Mouse (Mus musculus) lung, embryonic 14.5 days (tissue): ENCODE results near the gene Selenof. TPM values are rescaled to one million over a fixed set of nuclear protein-coding genes. Genes with fewer than 3 reads are reported as not detected.
A peak's percentile ranks its signal among the peaks of the same experiment; 100 is the strongest.

Experiments
- ATAC-seq: fragments of 200-750 bp; cut with Nextera tagmentation; 2 replicates; pipeline ENCODE4 v1.8.0; 2017; ENCODE audit warnings: mild to moderate bottlenecking, moderate TSS enrichment, moderate library complexity; ENCODE audit not compliant: insufficient read depth
- DNase-seq: peaks from one replicate; pipeline ENCODE4 v3.0.0-alpha.2; 2015
- H3K27ac ChIP-seq: fragments of 300-500 bp; sonication (generic); 2 replicates; pipeline ENCODE4 v1.5.1; 2014; ENCODE audit warnings: low read depth, mild to moderate bottlenecking, moderate library complexity
- H3K27me3 ChIP-seq: fragments of 300-500 bp; sonication (generic); 2 replicates; pipeline ENCODE4 v1.6.1; 2014; ENCODE audit warnings: low read length, control low read depth; ENCODE audit not compliant: insufficient read depth
- H3K36me3 ChIP-seq: fragments of 300-500 bp; sonication (generic); 2 replicates; pipeline ENCODE4 v1.6.1; 2014; ENCODE audit warnings: control low read depth; ENCODE audit not compliant: insufficient read depth
- H3K4me1 ChIP-seq: fragments of 300-500 bp; sonication (generic); 2 replicates; pipeline ENCODE4 v1.6.1; 2014; ENCODE audit warnings: antibody characterized with exemption, control low read depth; ENCODE audit not compliant: insufficient read depth
- H3K4me2 ChIP-seq: fragments of 300-500 bp; sonication (generic); 2 replicates; pipeline ENCODE4 v1.6.1; 2014; ENCODE audit warnings: mild to moderate bottlenecking
- H3K4me3 ChIP-seq: fragments of 300-500 bp; sonication (generic); 2 replicates; pipeline ENCODE4 v1.5.1; 2014; ENCODE audit warnings: low read depth, low read length
- H3K9ac ChIP-seq: fragments of 300-500 bp; sonication (generic); 2 replicates; pipeline ENCODE4 v1.6.1; 2014
- H3K9me3 ChIP-seq: fragments of 300-500 bp; sonication (generic); 2 replicates; pipeline ENCODE4 v1.6.1; 2016; ENCODE audit warnings: low read depth, low read length, control low read depth
- CTCF ChIP-seq: IDR thresholded peaks from 2 replicates; pipeline ENCODE4 v1.5.1; 2016; ENCODE audit warnings: antibody characterized with exemption, low read depth
- WGBS: fragments of 180-500 bp; shearing (Covaris S2); extraction: QIAGEN DNeasy Blood & Tissue Kit; methylation state at CpG from one replicate; pipeline ENCODE4 v1.1.7; 2014; 5-methylcytosine and 5-hydroxymethylcytosine counted together
- polyA plus RNA-seq: library from polyadenylated mRNA; unstranded; fragments of >200 nt; fragmentation: Nextera tagmentation; extraction: Ambion mirVana; gene quantifications from 2 replicates; pipeline ENCODE4 v1.2.1, GENCODE M21; 2014

The Selenof gene
- 497 and 531 TPM in 2 replicates for polyA plus RNA-seq

GRCm38 (mm10) chr3:144570047-144570815 is at the start of gene Selenof, which contains the start of gene Hs2st1:
Gene Selenof (plus strand): TSS chr3:144570304.
Gene Hs2st1 (minus strand): TSS chr3:144570181.
- peak within 1 kb of the TSS; percentile 92 for H3K9ac ChIP-seq
- H3K36me3 ChIP-seq: peaks cover 19% of the 10 kb centered on the region; the same call in 1 of the 2 replicates
- no peaks in the 10 kb centered on the region for H3K27me3 ChIP-seq
- DNase-seq: peak; percentile 100
- WGBS: under 1% methylated on average over 68 of the region's 69 CpGs
- TF ChIP-seq CTCF: no peak
- peak within 1 kb of the TSS; percentile 97 for H3K4me2 ChIP-seq
- H3K27ac ChIP-seq: peak within 1 kb of the TSS; percentile 89
- H3K9me3 ChIP-seq: no peaks in the 10 kb centered on the region
- peak; percentile 98 for ATAC-seq
- peak within 1 kb of the TSS; percentile 85 for H3K4me3 ChIP-seq
- no peaks in the 10 kb centered on the region; the same call in 1 of the 2 replicates for H3K4me1 ChIP-seq

DNA sequence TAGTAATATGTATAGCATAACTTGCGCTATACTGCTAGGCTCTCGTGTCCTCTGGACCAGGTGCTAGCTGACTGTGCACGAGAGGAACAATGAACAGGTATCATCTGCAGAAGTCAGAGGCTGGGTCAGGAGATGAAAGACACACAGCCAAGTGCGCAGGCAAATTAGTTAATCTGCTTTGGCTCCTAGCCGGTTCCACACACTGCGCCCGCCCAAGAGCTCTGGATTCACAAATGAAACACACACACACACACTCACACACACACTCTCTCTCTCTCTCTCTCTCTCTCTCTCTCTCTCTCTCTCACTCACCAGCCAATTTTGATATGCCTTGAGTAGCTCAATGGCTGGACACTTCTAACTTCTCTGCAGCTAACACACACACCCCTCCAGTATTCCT is 42.2 kb upstream of the Selenof start:
- no peaks in the 10 kb centered on the region for H3K9me3 ChIP-seq
- DNase-seq: no peak
- 86% methylated on average over 7 of the region's 7 CpGs for WGBS
- no peak for ATAC-seq
- TF ChIP-seq CTCF: no peak
- no peaks in the 10 kb centered on the region for H3K4me1 ChIP-seq
- no peak overlapping the region for H3K9ac ChIP-seq
- H3K27me3 ChIP-seq: no peaks in the 10 kb centered on the region
- H3K36me3 ChIP-seq: no peaks in the 10 kb centered on the region
- H3K27ac ChIP-seq: no peak overlapping the region
- no peak overlapping the region for H3K4me2 ChIP-seq
- no peak overlapping the region for H3K4me3 ChIP-seq

DNA sequence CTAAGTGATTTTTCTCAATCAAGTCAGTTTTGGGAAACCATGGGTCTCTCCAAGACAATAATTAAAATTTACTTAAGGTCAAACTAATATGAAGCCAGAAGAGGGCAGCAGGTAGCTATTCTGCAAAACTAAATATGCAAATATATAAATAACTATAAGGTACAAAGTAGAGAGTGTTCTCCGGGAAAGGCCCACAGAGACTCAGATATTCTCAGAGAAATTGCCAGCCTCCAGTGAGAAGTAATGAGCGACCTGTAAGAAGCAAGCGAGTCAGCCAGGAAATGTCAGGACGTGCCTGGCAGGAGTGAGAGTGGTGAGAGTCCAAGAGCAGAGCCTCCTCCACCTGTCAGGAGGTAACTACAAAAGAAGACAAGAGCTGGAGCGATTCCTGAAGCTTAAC is 39.1 kb upstream of the Selenof start:
- TF ChIP-seq CTCF: peak; percentile 38; the same call in 1 of the 2 replicates
- no peak overlapping the region for H3K4me3 ChIP-seq
- H3K4me2 ChIP-seq: no peak overlapping the region
- WGBS: 38% methylated on average over 5 of the region's 5 CpGs
- DNase-seq (peak; percentile 76), ATAC-seq (peak; percentile 38; the same call in 1 of the 2 replicates)
- H3K4me1 ChIP-seq: no peaks in the 10 kb centered on the region
- no peaks in the 10 kb centered on the region for H3K36me3 ChIP-seq
- H3K9me3 ChIP-seq: no peaks in the 10 kb centered on the region
- H3K27me3 ChIP-seq: no peaks in the 10 kb centered on the region
- no peak overlapping the region for H3K27ac ChIP-seq
- H3K9ac ChIP-seq: no peak overlapping the region

GRCm38 (mm10) chr3:144535056-144535455 is 35.0 kb upstream of the Selenof start:
- Histone ChIP-seq H3K4me1 (peaks cover 6% of the 10 kb centered on the region; the same call in 1 of the 2 replicates), H3K9ac (no peak overlapping the region), H3K27ac (no peak overlapping the region), H3K4me2 (no peak overlapping the region), H3K36me3 (no peaks in the 10 kb centered on the region), H3K4me3 (no peak overlapping the region), H3K9me3 (no peaks in the 10 kb centered on the region), H3K27me3 (no peaks in the 10 kb centered on the region)
- 89% methylated on average over 4 of the region's 4 CpGs for WGBS
- DNase-seq: no peak
- TF ChIP-seq CTCF: no peak
- no peak for ATAC-seq

DNA sequence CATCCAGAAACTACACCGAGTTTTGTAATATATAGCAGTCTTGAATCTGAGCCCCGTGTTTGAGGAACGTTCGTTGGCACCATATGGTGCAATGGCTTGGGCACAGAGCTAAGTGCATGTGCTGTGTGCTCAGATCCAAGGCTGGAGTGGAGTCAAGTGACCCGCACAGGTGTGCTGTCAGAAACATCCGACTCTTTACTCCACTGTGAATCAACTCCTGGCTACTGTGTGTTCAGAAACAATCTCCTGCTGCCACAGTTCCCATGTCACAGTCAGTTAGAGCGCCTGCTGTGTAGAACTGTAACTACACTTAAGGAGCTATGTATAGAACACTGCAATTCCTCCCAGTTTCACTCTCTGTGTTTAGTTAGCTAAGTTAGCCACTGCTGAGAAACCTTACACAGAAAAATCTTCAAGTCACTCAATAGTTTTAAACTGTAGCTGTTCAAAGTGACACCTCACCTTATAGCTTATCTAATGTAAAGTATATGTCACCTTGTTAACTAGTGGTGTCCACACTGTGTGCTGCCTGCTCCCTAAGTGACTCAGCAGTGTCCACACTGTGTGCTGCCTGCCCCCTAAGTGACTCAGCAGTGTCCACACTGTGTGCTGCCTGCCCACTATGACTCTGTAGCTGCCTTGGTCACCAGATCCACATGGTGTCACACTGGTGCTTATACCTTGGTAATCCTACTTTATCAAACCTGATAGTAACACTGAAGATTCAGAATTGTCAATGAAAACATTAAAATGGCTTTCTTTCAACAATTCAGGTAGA is 32.8 kb upstream of the Selenof start:
- H3K36me3 ChIP-seq: no peaks in the 10 kb centered on the region
- no peak for TF ChIP-seq CTCF
- WGBS: 59% methylated on average over 7 of the region's 7 CpGs
- H3K4me1 ChIP-seq: peaks cover 14% of the 10 kb centered on the region; the same call in 1 of the 2 replicates
- H3K4me2 ChIP-seq: no peak overlapping the region
- H3K9me3 ChIP-seq: no peaks in the 10 kb centered on the region
- no peak overlapping the region for H3K27ac ChIP-seq
- ATAC-seq (no peak), DNase-seq (no peak)
- H3K9ac ChIP-seq: no peak overlapping the region
- H3K27me3 ChIP-seq: no peaks in the 10 kb centered on the region
- H3K4me3 ChIP-seq: no peak overlapping the region

GRCm38 (mm10) chr3:144539051-144539450 is 31.1 kb upstream of the Selenof start:
- Histone ChIP-seq H3K4me2 (no peak overlapping the region), H3K27me3 (no peaks in the 10 kb centered on the region), H3K9me3 (no peaks in the 10 kb centered on the region), H3K36me3 (no peaks in the 10 kb centered on the region), H3K4me1 (peaks cover 14% of the 10 kb centered on the region; the same call in 1 of the 2 replicates), H3K4me3 (no peak overlapping the region), H3K9ac (no peak overlapping the region), H3K27ac (no peak overlapping the region)
- WGBS: 57% methylated on average over 3 of the region's 3 CpGs
- DNase-seq: no peak
- no peak for TF ChIP-seq CTCF
- ATAC-seq: no peak

DNA sequence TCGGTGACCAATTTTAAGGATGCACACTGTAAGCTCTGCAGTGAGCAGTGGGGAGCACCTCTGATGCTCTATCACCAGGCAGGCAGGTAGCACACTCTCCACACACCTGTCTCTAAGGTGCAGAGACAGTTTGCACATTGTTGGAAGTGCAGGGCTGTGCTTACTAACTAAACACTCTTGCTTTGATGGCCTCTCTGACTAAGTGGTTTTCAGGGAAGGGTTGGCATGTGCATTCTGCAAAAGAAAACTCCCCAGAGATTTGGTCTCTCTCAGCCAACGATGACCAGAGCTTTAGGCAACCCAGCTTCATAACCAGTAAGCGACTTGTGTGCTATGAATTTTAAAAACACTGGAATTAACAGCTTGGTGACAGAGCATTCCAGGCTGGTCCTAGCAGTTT is 29.3 kb upstream of the Selenof start:
- whole genome bisulfite sequencing: 68% methylated on average over 3 of the region's 3 CpGs

More for the DNA sequence above, 29.3 kb upstream of the Selenof start:
- no peak overlapping the region for H3K9ac ChIP-seq
- H3K36me3 ChIP-seq: no peaks in the 10 kb centered on the region
- ATAC-seq (peak; percentile 39; the same call in 1 of the 2 replicates), DNase-seq (no peak)
- no peaks in the 10 kb centered on the region for H3K27me3 ChIP-seq
- H3K4me1 ChIP-seq: peaks cover 14% of the 10 kb centered on the region
- H3K4me3 ChIP-seq: no peak overlapping the region
- H3K27ac ChIP-seq: no peak overlapping the region
- no peak for TF ChIP-seq CTCF
- H3K4me2 ChIP-seq: no peak overlapping the region
- no peaks in the 10 kb centered on the region for H3K9me3 ChIP-seq
